Mouse (Mus musculus): Measurements from ENCODE around the gene Evc.

GRCm38 (mm10) chr5:37244161-37244560 lies 92.5 kb downstream of the Evc start:
- TF ChIP-seq POLR2A (IDR thresholded peaks at IDR 0.05; ENCODE audit: borderline replicate concordance, insufficient read depth, low read length) (no peak), CTCF (IDR thresholded peaks at IDR 0.05; ENCODE audit: borderline replicate concordance, insufficient read depth, low read depth, low read length) (no peak)
